Mouse (Mus musculus) neutrophil, adult 83 days (primary cell): ENCODE results near the gene Rbm15. TPM values are rescaled to one million over a fixed set of nuclear protein-coding genes. Genes with fewer than 3 reads are reported as not detected.

ENCODE experiments used
- total RNA-seq, 2 experiments: library from RNA; stranded (reverse); gene quantifications; one replicate each; pipeline ENCODE4 v1.2.4; 2023

Gene Rbm15
- total RNA-seq, result 10 to 100 TPM; 33.7 to 33.9 TPM

DNA sequence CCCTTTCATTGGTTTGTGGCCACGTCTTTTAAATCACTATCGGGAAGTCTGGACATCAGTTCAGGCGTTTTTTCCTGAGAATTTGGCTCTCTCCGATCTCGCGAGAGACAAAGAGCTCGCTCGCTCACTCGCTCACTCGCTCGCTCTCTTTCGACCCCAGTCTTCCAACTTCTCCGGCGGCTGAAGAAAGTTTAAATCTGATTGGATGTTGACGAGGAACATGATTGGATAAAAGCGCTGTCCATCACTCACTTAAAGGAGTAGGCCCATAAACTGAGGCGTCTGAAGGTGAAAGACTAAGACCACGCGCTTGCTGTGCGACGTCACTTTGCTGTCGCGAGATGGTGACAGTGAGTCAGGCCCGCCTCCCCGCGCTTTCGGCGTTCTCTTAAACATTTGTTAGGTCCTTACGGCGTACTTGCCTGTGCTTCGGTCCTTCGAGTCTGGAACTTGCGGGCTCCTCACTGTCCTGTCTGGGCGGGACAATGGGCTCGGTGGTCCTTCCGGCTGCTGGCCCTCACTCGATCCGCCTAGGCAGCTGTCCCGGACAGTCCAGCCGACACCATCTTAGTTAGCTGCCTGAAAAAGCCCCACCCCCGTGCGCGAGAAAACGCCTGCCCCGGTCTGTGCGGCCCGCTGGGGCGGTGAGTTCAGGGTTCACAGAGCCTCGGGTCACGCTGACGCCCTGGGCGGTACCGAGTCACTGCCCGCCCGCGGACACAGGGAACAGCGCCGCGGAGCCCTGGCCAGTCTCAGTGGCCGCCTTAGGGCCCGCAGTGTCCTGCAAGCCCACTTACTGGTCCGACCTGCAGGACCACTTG is at the start of gene Rbm15:
Gene Rbm15 (minus strand): TSS at position 293 of the 821 bp plus-strand sequence.

DNA sequence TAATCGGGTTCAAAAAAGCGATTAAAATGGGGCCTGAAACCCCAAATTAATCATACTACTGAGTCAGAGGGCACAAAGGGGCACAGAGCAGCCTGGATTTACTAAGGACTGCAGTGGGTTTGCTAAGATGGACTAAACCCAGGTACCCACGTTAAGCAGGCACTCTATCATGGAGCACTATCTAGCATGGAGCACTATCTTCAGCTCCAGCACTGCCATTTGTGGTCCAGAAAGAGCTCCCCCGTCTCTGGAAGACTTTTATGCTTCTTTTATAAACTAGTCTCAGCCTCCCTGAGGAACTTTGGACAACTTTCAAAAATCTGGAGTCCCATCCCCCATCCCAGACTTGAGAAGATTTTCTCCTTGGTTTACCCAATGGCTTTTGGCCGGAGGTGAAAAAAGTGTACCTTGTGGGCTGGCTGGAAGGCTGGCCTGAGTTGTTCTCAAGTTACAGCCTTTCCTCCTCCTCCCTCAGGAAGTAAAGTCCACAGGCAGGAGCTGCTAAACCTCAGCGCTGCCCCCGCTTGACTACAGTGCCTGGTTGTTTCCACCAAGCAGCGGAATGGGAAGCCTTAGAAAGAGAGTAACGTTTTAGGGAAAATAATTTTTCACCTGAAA is 42.6 kb downstream of the Rbm15 start, which contains the start of gene Slc16a4:
Gene Slc16a4 (plus strand): TSS at position 467 of the 618 bp plus-strand sequence.

DNA sequence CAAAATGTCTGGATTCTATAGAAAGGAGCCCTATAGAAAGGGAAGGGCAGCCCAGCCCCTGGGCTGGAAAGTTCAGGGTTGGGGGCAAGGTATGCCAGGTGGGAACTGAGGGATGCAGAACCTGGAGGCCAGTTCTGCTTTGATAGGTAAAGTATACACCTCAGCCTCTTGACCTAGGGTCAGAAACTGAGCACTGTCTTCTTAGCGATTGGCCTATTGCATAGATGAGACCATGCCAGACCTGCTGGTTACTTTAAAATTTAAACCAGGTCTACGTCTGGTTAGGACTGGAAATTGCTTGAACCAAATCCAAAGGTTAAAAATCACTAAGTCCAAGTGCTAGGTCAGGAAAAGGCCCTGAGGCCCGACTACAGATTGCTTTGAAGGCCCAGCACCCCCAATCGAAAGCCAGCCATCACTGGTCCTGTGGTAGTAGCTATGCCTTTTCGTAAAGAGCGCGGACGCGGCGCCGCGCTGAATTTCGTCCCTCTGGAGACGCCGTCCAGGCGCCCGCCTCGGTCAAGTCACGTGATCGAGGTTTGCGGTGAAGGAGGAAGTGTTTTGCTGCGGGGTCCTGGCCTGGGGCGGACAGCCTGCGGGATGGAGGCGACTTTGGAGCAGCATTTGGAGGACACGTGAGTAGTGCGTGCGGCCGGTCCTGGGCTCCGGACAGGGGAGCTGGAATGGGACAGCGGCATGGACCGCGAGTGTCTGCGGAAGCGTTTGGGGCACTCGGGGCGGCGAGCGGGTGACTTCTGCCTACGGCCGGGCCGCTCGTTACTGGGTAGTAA is 54.8 kb downstream of the Rbm15 start, which contains the start of gene Lamtor5:
Gene Lamtor5 (plus strand): TSS at position 380 of the 791 bp plus-strand sequence.

Other genes starting within 250 kb of the Rbm15 start
- not detected for gene Kcna2, start 232.5 kb downstream of the Rbm15 start, total RNA-seq
- not detected for gene Kcna10, start 150.6 kb downstream of the Rbm15 start, total RNA-seq
- not detected for gene Cym, start 111.9 kb downstream of the Rbm15 start, total RNA-seq
- gene A630076J17Rik, start 103.1 kb downstream of the Rbm15 start, total RNA-seq, result not detected
- gene Prok1, start 94.0 kb downstream of the Rbm15 start, total RNA-seq, result not detected
- gene Lamtor5, start 54.8 kb downstream of the Rbm15 start, total RNA-seq, result 10 to 100 TPM; 45.8 to 49.7 TPM
- under 1 TPM; 0.28 to 0.33 TPM for gene Slc16a4, start 42.4 kb downstream of the Rbm15 start, total RNA-seq
- not detected for gene Kcnc4, start 125.9 kb upstream of the Rbm15 start, total RNA-seq
- gene Slc6a17, start 184.3 kb upstream of the Rbm15 start, total RNA-seq, result not detected
- not detected for gene Ubl4b, start 221.4 kb upstream of the Rbm15 start, total RNA-seq